Mouse (Mus musculus) CH12.LX (cell line): ENCODE measurements around the gene Wdpcp. TPM values are rescaled to one million over a fixed set of nuclear protein-coding genes. Genes with fewer than 3 reads are reported as not detected.

Experiments used
- DNase-seq: peaks from one replicate; pipeline ENCODE4 v3.0.0-alpha.2; 2013; ENCODE audit errors: extremely low read depth
- H3K27ac ChIP-seq: 2 replicates; pipeline ENCODE4 v1.5.1; 2012; ENCODE audit warnings: low read depth, mild to moderate bottlenecking, control low read depth, moderate library complexity; ENCODE audit not compliant: insufficient read depth
- H3K27me3 ChIP-seq: replicated peaks from 2 replicates; pipeline ENCODE3; 2012; ENCODE audit warnings: inconsistent platforms
- H3K36me3 ChIP-seq, 2 experiments: replicated peaks in 1 of 2; 2 replicates each; pipeline versions ENCODE3 to v1.6.1; 2012; ENCODE audit warnings: inconsistent platforms in 1 of 2, low read length in 1 of 2, mild to moderate bottlenecking in 1 of 2, mixed read lengths in 1 of 2, moderate library complexity in 1 of 2; ENCODE audit not compliant: control insufficient read depth in 1 of 2, insufficient read depth in 1 of 2
- H3K4me1 ChIP-seq, 2 experiments: 2 replicates each; pipeline ENCODE4 v1.6.1; 2012; ENCODE audit warnings: inconsistent platforms in 1 of 2, moderate library complexity in 1 of 2; ENCODE audit not compliant: insufficient read depth in 2 of 2, control insufficient read depth in 1 of 2
- H3K4me2 ChIP-seq: 2 replicates; pipeline ENCODE4 v1.6.1; 2012; ENCODE audit warnings: low read depth, mild to moderate bottlenecking, control low read depth; ENCODE audit not compliant: poor library complexity, insufficient read depth, severe bottlenecking
- H3K4me3 ChIP-seq, 3 experiments: fragments of 150-350 bp in 1 of 3; sonication (generic) in 1 of 3; replicated peaks in 1 of 3; 2 replicates each; pipeline versions ENCODE3 to v1.5.1; 2011 to 2012; ENCODE audit warnings: low read depth in 2 of 3, low read length in 2 of 3, mild to moderate bottlenecking in 2 of 3, moderate library complexity in 2 of 3, control low read depth in 1 of 3, improper control_type of control experiment in 1 of 3, inconsistent platforms in 1 of 3, mixed read lengths in 1 of 3; ENCODE audit not compliant: poor library complexity in 1 of 3
- H3K79me2 ChIP-seq: replicated peaks from 2 replicates; pipeline ENCODE4 v1.6.1; 2012; ENCODE audit warnings: mild to moderate bottlenecking, moderate library complexity; ENCODE audit not compliant: control insufficient read depth, poor library complexity, insufficient read depth, severe bottlenecking; ENCODE audit errors: extremely low read depth
- H3K9ac ChIP-seq: 2 replicates; pipeline ENCODE4 v1.6.1; 2012; ENCODE audit warnings: low read depth, mild to moderate bottlenecking, control low read depth, moderate library complexity; ENCODE audit not compliant: insufficient read depth
- H3K9me3 ChIP-seq: replicated peaks from 2 replicates; pipeline ENCODE3; 2012; ENCODE audit warnings: low read length, inconsistent platforms, mixed read lengths
- BHLHE40 ChIP-seq: IDR thresholded peaks from 2 replicates; pipeline ENCODE4 v1.6.1; 2011; ENCODE audit warnings: mild to moderate bottlenecking, low read depth, low read length, improper control_type of control experiment
- CHD2 ChIP-seq: IDR thresholded peaks from 2 replicates; pipeline ENCODE4 v1.6.1; 2011; ENCODE audit warnings: low read length, improper control_type of control experiment
- E2F4 ChIP-seq: IDR thresholded peaks from 2 replicates; pipeline ENCODE4 v1.6.1; 2011; ENCODE audit warnings: low read depth, low read length, improper control_type of control experiment; ENCODE audit not compliant: insufficient replicate concordance
- HCFC1 ChIP-seq: IDR thresholded peaks from 2 replicates; pipeline ENCODE4 v1.6.1; 2012; ENCODE audit warnings: low read depth, mild to moderate bottlenecking, inconsistent platforms, low read length, improper control_type of control experiment
- JUN ChIP-seq: IDR thresholded peaks from 2 replicates; pipeline ENCODE4 v1.6.1; 2011; ENCODE audit warnings: low read depth, mild to moderate bottlenecking, low read length, improper control_type of control experiment, moderate library complexity; ENCODE audit not compliant: insufficient read depth
- JUND ChIP-seq: conservative IDR thresholded peaks from 2 replicates; pipeline ENCODE4 v1.6.1; 2011; ENCODE audit warnings: low read depth, low read length, improper control_type of control experiment
- KAT2A ChIP-seq: IDR thresholded peaks from 2 replicates; pipeline ENCODE4 v1.6.1; 2012; ENCODE audit warnings: low read length, improper control_type of control experiment, inconsistent platforms; ENCODE audit not compliant: insufficient replicate concordance
- MAX ChIP-seq: IDR thresholded peaks from 2 replicates; pipeline ENCODE4 v1.6.1; 2011; ENCODE audit warnings: low read length, improper control_type of control experiment
- MEF2A ChIP-seq: IDR thresholded peaks from 2 replicates; pipeline ENCODE4 v1.6.1; 2014; ENCODE audit warnings: low read depth, mild to moderate bottlenecking, inconsistent platforms, low read length, improper control_type of control experiment, borderline replicate concordance
- NELFE ChIP-seq: IDR thresholded peaks from 2 replicates; pipeline ENCODE4 v1.6.1; 2011; ENCODE audit warnings: low read depth, low read length, improper control_type of control experiment
- NRF1 ChIP-seq: IDR thresholded peaks from 2 replicates; pipeline ENCODE4 v1.6.1; 2014; ENCODE audit warnings: low read depth, mild to moderate bottlenecking, inconsistent platforms, low read length, improper control_type of control experiment, moderate library complexity
- PAX5 ChIP-seq: IDR thresholded peaks from 2 replicates; pipeline ENCODE4 v1.6.1; 2012; ENCODE audit warnings: low read length, inconsistent platforms, mixed read lengths
- RCOR1 ChIP-seq: conservative IDR thresholded peaks from 2 replicates; pipeline ENCODE4 v1.6.1; 2012; ENCODE audit warnings: low read depth, mild to moderate bottlenecking, inconsistent platforms, low read length, improper control_type of control experiment
- SIN3A ChIP-seq: IDR thresholded peaks from 2 replicates; pipeline ENCODE4 v1.6.1; 2012; ENCODE audit warnings: low read length, improper control_type of control experiment, inconsistent platforms
- SMC3 ChIP-seq: IDR thresholded peaks from 2 replicates; pipeline ENCODE4 v1.6.1; 2011; ENCODE audit warnings: low read depth, low read length, improper control_type of control experiment
- TBP ChIP-seq: conservative IDR thresholded peaks from 2 replicates; pipeline ENCODE4 v1.6.1; 2011; ENCODE audit warnings: low read depth, low read length, improper control_type of control experiment
- ZMIZ1 ChIP-seq: IDR thresholded peaks from 2 replicates; pipeline ENCODE4 v1.6.1; 2012; ENCODE audit warnings: low read depth, mild to moderate bottlenecking, inconsistent platforms, low read length, improper control_type of control experiment
- dilution Hi-C: fragments of 300-500 bp; cut with MboI; formaldehyde crosslinking; loops from 2 replicates; pipeline ENCODE4 v1.14.3; 2020; ENCODE audit warnings: low sequenced_read_pairs; ENCODE audit not compliant: extremely low pct_unique_long_range_greater_than_20kb, extremely low pct_ligation_motif_present
- in situ Hi-C: fragments of 300-500 bp; cut with MboI; formaldehyde crosslinking; loops from 3 replicates; pipeline ENCODE4 v1.14.3; 2019; ENCODE audit warnings: low sequenced_read_pairs, low pct_ligation_motif_present, low pct_unique_long_range_greater_than_20kb, mixed read lengths
- polyA plus RNA-seq: library from polyadenylated mRNA; unstranded; fragments of >175 nt; gene quantifications from 2 replicates; pipeline ENCODE4 v1.2.1, GENCODE M21; 2012; ENCODE audit warnings: low read depth; ENCODE audit not compliant: insufficient read length
- total RNA-seq, 2 experiments: library from RNA; depleted of rRNA; stranded (reverse); fragments of 300-350 nt in 1 of 2; fragments of >200 nt in 1 of 2; gene quantifications; 2 replicates each; pipeline ENCODE4 v1.2.3; 2012 to 2014

Wdpcp gene
- total and polyA plus RNA-seq, 3 experiments: 3.2 to 5.6 (median 4.8) TPM

GRCm38 (mm10) chr11:21735272-21735671, 163.2 kb downstream of the Wdpcp start:
- Histone ChIP-seq H3K79me2 (no peaks in the 10 kb centered on the region), H3K27ac (no peak overlapping the region), H3K4me1 (peaks cover 3 to 9% of the 10 kb centered on the region in 2 experiments; a peak in 2 of 4 replicates), H3K4me2 (no peak overlapping the region), H3K36me3 (no peaks in the 10 kb centered on the region), H3K27me3 (no peaks in the 10 kb centered on the region), H3K9ac (no peak overlapping the region), H3K9me3 (no peaks in the 10 kb centered on the region), H3K4me3 (no peak overlapping the region)
- in situ Hi-C loops: no loop called here
- TF ChIP-seq SIN3A: no peak
- no peak for TF ChIP-seq BHLHE40
- no peak for TF ChIP-seq CHD2
- no peak for TF ChIP-seq SMC3
- no peak for TF ChIP-seq HCFC1
- no peak for TF ChIP-seq PAX5
- no peak for TF ChIP-seq KAT2A
- no peak for TF ChIP-seq TBP
- no peak for TF ChIP-seq RCOR1
- TF ChIP-seq JUN: no peak
- TF ChIP-seq JUND: no peak
- no peak for TF ChIP-seq NELFE
- TF ChIP-seq MEF2A: no peak
- no peak for TF ChIP-seq ZMIZ1
- TF ChIP-seq MAX: no peak
- TF ChIP-seq NRF1: no peak
- DNase-seq: no peak
- dilution Hi-C loops: no loop called here

GRCm38 (mm10) chr11:21749487-21749886, 177.5 kb downstream of the Wdpcp start:
- TF ChIP-seq E2F4 (no peak), JUND (no peak)
- TF ChIP-seq, all 38 proteins: peak for 0
- Histone ChIP-seq H3K4me3 (no peak overlapping the region), H3K27ac (no peak overlapping the region), H3K9ac (no peak overlapping the region), H3K27me3 (no peaks in the 10 kb centered on the region), H3K79me2 (no peaks in the 10 kb centered on the region), H3K4me1 (no peaks in the 10 kb centered on the region), H3K9me3 (no peaks in the 10 kb centered on the region), H3K4me2 (no peak overlapping the region), H3K36me3 (no peaks in the 10 kb centered on the region)
- no peak for DNase-seq
- in situ Hi-C loops (no loop called here), dilution Hi-C loops (no loop called here)
